Mouse (Mus musculus) liver, embryonic 11.5 days (tissue): ENCODE results near the gene Pcsk6. TPM values are rescaled to one million over a fixed set of nuclear protein-coding genes. Genes with fewer than 3 reads are reported as not detected.

ENCODE experiments used
- ATAC-seq: fragments of 200-750 bp; cut with Nextera tagmentation; replicated peaks from 2 replicates; pipeline ENCODE4 v1.8.0; 2017; ENCODE audit warnings: moderate number of reproducible peaks, mild to moderate bottlenecking, moderate TSS enrichment, moderate library complexity; ENCODE audit not compliant: low FRiP score
- DNase-seq: peaks from one replicate; pipeline ENCODE4 v3.0.0-alpha.2; 2017; ENCODE audit warnings: low spot score
- H3K27ac ChIP-seq: fragments of 300-500 bp; sonication (generic); 2 replicates; pipeline ENCODE4 v1.5.1; 2014; ENCODE audit warnings: mild to moderate bottlenecking, low read depth, low read length, control low read depth
- H3K27me3 ChIP-seq: fragments of 300-500 bp; sonication (generic); replicated peaks from 2 replicates; pipeline ENCODE4 v1.6.1; 2014; ENCODE audit warnings: low read length, mixed read lengths; ENCODE audit not compliant: control insufficient read depth, insufficient read depth
- H3K36me3 ChIP-seq: fragments of 300-500 bp; sonication (generic); 2 replicates; pipeline ENCODE4 v1.6.1; 2014; ENCODE audit warnings: mild to moderate bottlenecking, low read length, moderate library complexity, mixed read lengths; ENCODE audit not compliant: control insufficient read depth, insufficient read depth
- H3K4me1 ChIP-seq: fragments of 300-500 bp; sonication (generic); replicated peaks from 2 replicates; pipeline ENCODE4 v1.6.1; 2014; ENCODE audit warnings: low read length, mixed read lengths; ENCODE audit not compliant: control insufficient read depth, insufficient read depth
- H3K4me2 ChIP-seq: fragments of 300-500 bp; sonication (generic); 2 replicates; pipeline ENCODE4 v1.6.1; 2014; ENCODE audit warnings: mild to moderate bottlenecking, control low read depth, moderate library complexity
- H3K4me3 ChIP-seq: fragments of 300-500 bp; sonication (generic); 2 replicates; pipeline ENCODE4 v1.5.1; 2014; ENCODE audit warnings: low read depth, low read length, control low read depth
- H3K9ac ChIP-seq: fragments of 300-500 bp; sonication (generic); 2 replicates; pipeline ENCODE4 v1.6.1; 2014; ENCODE audit warnings: low read depth, low read length, control low read depth
- H3K9me3 ChIP-seq: fragments of 300-500 bp; sonication (generic); 2 replicates; pipeline ENCODE4 v1.6.1; 2016; ENCODE audit warnings: low read length, inconsistent platforms, mixed read lengths; ENCODE audit not compliant: control insufficient read depth
- WGBS: fragments of 180-500 bp; shearing (Covaris S2); extraction: QIAGEN DNeasy Blood & Tissue Kit; methylation state at CpG from one replicate; pipeline ENCODE4 v1.1.7; 2014; 5-methylcytosine and 5-hydroxymethylcytosine counted together
- polyA plus RNA-seq: library from polyadenylated mRNA; unstranded; fragments of >200 nt; fragmentation: Nextera tagmentation; extraction: Ambion mirVana; gene quantifications from 2 replicates; pipeline ENCODE4 v1.2.1, GENCODE M21; 2014

Gene Pcsk6
- polyA plus RNA-seq, 1 experiment from 2014 or later = 1.3 TPM

DNA sequence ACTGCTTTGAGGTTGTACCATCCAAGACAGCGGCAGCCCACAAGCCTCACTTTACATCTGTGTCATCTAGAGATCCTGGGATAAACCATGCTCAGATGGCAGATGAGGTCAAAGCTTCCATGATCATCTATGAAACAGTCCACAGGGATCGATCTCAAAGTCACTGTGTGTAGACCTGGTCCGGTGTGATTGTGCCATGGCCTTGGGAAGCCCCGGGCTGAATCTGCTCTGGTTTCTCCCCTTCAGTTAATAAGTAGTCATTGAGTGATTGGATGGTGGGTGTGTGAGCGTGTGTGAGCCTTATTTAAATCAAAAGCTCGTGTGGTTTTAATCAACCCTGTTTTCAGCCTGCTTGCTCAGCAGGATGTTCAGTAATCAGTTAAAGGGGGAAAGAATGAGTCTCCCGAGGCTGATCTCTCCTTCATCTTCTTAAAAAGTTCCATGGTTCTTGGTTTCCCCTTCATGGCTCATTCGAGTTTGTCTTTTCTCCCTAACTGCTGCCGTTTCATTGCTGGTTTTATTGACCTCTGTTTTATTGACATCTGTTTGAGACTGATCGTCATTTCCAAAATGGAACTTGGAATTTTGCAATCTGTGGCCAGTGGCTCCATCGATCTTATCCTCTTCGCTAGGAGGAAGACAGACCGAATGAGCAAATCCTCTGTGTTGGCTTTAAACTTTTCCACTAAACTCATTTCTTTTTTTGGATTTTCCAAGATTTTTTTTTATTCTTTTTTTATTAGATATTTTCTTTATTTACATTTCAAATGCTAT is 142.5 kb downstream of the Pcsk6 start:
- 73% methylated on average over 13 of the region's 13 CpGs for WGBS

DNA sequence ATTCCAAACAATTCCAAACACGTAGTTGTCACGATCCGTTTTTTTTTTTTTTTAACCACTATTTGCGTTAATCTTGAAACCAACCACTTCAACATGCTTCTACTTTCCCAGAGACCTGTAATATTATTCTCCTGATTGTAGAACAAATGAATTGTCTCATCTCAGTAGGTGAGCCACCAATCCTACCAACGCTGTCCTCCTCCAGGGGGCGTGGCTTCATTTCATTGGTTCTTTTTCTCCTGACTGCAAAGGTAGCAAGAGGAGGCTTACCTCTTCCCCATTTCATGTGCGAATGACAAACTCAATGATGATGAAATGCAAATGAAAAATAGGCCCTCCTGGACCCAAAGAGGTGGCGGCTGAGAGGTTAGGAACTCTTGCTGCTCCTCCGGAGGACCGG is 143.5 kb downstream of the Pcsk6 start:
- H3K4me2 ChIP-seq = no peak overlapping the region
- WGBS = 84% methylated on average over 10 of the region's 10 CpGs
- no peak overlapping the region for H3K9ac ChIP-seq
- no peak for DNase-seq
- H3K36me3 ChIP-seq = no peaks in the 10 kb centered on the region
- H3K4me1 ChIP-seq = no peaks in the 10 kb centered on the region
- no peaks in the 10 kb centered on the region for H3K9me3 ChIP-seq
- no peak for ATAC-seq
- no peaks in the 10 kb centered on the region for H3K27me3 ChIP-seq
- H3K4me3 ChIP-seq = no peak overlapping the region
- no peak overlapping the region for H3K27ac ChIP-seq

More for the DNA sequence above, 142.5 kb downstream of the Pcsk6 start:
- Histone ChIP-seq H3K36me3 (no peaks in the 10 kb centered on the region), H3K4me3 (no peak overlapping the region), H3K4me2 (no peak overlapping the region), H3K9me3 (no peaks in the 10 kb centered on the region), H3K27me3 (no peaks in the 10 kb centered on the region), H3K27ac (no peak overlapping the region), H3K9ac (no peak overlapping the region), H3K4me1 (no peaks in the 10 kb centered on the region)
- DNase-seq (no peak), ATAC-seq (no peak)

DNA sequence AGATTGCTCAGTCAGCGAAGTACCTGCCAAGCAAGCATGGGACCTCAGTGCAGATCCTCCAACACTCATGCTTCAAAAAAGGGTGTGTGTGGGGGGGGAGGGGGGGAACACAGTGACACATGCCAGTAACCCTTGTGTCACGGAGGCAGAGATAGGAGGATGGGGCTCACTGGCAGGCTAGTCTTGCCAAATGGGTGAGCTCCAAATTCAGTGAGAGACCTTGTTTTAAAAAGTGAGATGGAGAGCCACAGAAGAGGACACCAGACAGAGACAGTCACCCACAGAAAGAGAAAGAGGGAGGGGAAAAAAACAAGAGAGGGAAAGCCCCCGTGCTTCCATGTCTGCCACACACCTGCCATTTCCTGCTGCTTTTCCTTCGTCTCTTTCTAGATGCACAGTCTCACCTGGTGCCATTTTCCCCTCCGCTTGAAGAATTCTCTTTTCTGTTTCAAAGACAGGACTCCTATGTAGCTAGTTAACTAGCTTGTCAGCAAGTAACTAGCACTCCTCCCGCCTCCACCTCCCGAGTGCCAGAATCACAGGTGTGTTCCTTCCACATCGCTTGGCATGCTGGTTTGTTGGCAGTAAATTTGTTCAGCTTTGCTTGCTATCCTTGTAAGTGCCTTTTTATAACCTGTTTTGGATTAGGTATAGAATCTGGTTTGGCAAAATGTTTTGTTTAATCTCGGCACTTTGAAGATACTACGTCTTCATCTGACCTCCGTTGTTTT is 146.8 kb downstream of the Pcsk6 start:
- H3K4me3 ChIP-seq = no peak overlapping the region

DNA sequence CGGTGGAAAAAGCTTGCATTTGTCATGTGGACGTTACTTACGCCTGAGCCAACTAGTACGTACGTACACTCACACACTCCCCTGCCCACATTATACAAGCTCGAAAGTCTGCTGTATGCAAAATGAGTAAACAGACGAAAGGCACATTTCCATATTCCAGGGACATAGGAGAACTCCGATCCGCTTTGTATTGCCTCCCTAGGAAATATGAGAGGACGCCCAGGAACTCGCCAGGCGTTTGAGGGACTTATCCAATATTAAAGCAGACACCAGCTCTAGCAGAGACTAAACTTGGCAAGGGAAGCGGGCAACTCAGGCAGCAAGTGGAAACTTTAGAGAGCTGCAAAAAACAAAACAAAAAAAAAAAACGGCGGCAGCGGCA is 147.3 kb downstream of the Pcsk6 start:
- no peak for DNase-seq
- Histone ChIP-seq H3K9ac (no peak overlapping the region), H3K27me3 (no peaks in the 10 kb centered on the region), H3K27ac (no peak overlapping the region), H3K36me3 (no peaks in the 10 kb centered on the region), H3K4me3 (no peak overlapping the region), H3K4me1 (no peaks in the 10 kb centered on the region), H3K9me3 (no peaks in the 10 kb centered on the region), H3K4me2 (no peak overlapping the region)
- no peak for ATAC-seq
- WGBS = 85% methylated on average over 16 of the region's 16 CpGs

More for the DNA sequence above, 146.8 kb downstream of the Pcsk6 start:
- H3K9me3 ChIP-seq = no peaks in the 10 kb centered on the region
- H3K9ac ChIP-seq = no peak overlapping the region
- 78% methylated on average over 11 of the region's 11 CpGs for WGBS
- H3K4me1 ChIP-seq = no peaks in the 10 kb centered on the region
- H3K4me2 ChIP-seq = no peak overlapping the region
- ATAC-seq (no peak), DNase-seq (no peak)
- no peaks in the 10 kb centered on the region for H3K36me3 ChIP-seq
- H3K27me3 ChIP-seq = no peaks in the 10 kb centered on the region
- no peak overlapping the region for H3K27ac ChIP-seq

DNA sequence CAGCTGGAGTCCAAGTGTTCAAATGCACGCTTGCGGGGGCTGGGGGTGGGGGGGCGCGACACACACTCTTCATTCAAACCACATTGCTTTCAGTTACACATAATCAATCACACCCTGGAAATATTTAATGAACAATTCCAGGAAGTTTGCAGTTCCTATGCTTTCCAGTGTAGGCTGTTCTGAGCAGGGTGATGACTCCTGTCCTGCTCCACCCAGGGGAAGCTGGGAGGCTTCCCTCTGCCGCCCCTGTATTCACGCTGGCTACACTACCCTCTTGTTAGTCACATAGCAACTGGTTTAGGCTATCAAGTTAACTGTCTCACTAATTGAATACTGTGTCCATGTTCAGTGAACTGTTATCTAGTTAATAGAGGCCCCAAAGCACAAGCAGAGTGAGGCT is 149.0 kb downstream of the Pcsk6 start:
- Histone ChIP-seq H3K9ac (no peak overlapping the region), H3K4me3 (no peak overlapping the region), H3K27me3 (no peaks in the 10 kb centered on the region), H3K4me1 (no peaks in the 10 kb centered on the region), H3K27ac (no peak overlapping the region), H3K4me2 (no peak overlapping the region), H3K36me3 (no peaks in the 10 kb centered on the region), H3K9me3 (no peaks in the 10 kb centered on the region)
- WGBS = 77% methylated on average over 6 of the region's 6 CpGs
- no peak for ATAC-seq
- DNase-seq = no peak

DNA sequence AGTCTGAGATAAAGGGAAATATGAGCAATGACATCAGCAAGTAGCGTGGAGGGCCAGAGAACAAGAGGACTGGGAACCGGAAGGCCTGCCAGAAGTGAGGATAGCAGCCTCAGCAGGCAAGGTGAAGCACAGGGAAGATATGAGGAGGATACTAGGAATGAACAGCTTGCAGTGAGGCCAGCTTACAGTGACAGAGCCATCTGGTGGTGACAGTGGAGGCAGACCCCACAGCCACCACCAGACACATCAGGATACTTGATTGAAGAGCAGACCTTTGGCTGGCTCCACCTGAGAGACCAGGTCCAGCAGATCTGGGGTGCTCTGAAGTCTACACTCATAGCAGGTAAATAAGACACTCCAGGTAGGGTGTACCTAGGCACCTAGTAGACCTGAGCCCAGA is 166.2 kb downstream of the Pcsk6 start:
- no peaks in the 10 kb centered on the region for H3K4me1 ChIP-seq
- H3K27me3 ChIP-seq = no peaks in the 10 kb centered on the region
- 71% methylated on average over 2 of the region's 2 CpGs for WGBS
- H3K4me2 ChIP-seq = no peak overlapping the region
- no peaks in the 10 kb centered on the region for H3K36me3 ChIP-seq
- no peak for ATAC-seq
- no peak for DNase-seq
- no peak overlapping the region for H3K4me3 ChIP-seq
- H3K27ac ChIP-seq = no peak overlapping the region
- H3K9ac ChIP-seq = no peak overlapping the region
- H3K9me3 ChIP-seq = no peaks in the 10 kb centered on the region

DNA sequence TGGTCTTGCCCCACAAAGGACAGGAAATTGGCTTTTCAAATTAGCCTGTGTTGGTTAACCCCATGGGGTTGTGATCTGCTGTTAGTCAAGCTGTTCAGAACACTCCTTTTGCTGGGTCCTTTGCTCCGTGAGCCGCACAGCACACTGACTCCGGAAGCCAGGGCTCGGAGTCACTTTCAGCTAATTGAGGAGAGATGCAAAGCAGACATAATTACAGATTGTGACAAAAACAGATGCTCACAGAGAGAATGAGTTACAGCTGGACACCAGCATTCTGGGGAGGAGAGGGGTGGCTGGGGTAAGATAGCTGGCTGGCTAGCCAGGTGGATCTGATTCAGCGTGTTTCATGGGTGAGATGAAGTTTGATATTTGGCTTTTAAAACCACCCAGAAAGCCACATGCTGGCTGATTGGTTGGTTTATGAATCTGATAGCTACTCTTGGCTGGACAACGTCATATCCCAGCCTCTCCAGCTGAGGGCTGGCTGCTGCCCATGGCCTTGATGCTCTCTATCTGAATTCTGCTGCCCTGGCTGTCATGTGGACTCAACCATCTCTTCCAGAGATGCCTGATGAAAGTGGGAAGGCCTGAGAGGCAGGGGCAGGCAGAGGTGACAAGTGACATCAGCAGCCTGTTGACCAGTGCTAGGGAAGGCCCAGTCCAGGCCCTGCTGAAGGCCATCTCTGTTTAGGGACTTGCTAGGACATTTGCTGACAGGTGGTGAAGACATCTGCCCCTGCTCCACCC is 167.4 kb downstream of the Pcsk6 start:
- no peaks in the 10 kb centered on the region for H3K27me3 ChIP-seq
- H3K4me3 ChIP-seq = no peak overlapping the region
- no peak overlapping the region for H3K9ac ChIP-seq
- H3K27ac ChIP-seq = no peak overlapping the region
- DNase-seq = no peak
- H3K4me1 ChIP-seq = no peaks in the 10 kb centered on the region
- no peaks in the 10 kb centered on the region for H3K36me3 ChIP-seq
- H3K9me3 ChIP-seq = no peaks in the 10 kb centered on the region
- no peak overlapping the region for H3K4me2 ChIP-seq
- 66% methylated on average over 6 of the region's 6 CpGs for WGBS
- ATAC-seq = no peak

DNA sequence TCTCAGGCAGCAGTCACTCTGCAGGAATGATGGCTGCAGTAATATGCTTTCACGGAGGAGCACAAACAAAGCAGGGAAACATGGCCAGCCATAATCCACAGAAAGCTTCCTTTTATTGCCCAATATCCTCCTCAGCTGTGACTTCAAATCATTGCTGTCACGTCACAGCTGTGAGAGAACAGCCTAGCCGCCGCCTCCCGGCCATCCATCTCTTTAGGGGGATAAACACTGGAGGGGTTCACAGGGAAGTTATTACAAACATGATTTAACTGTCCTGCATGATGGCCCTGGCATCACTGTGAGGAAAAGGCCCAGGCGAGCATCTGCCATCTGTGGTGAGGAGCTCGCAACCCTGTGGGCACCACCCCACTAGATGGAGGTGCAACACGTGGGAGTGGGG is 175.3 kb downstream of the Pcsk6 start:
- DNase-seq (no peak), ATAC-seq (no peak)
- no peak overlapping the region for H3K27ac ChIP-seq
- 63% methylated on average over 8 of the region's 8 CpGs for WGBS
- H3K4me3 ChIP-seq = no peak overlapping the region
- no peaks in the 10 kb centered on the region for H3K4me1 ChIP-seq
- H3K36me3 ChIP-seq = no peaks in the 10 kb centered on the region
- H3K9ac ChIP-seq = no peak overlapping the region
- H3K27me3 ChIP-seq = no peaks in the 10 kb centered on the region
- H3K4me2 ChIP-seq = no peak overlapping the region
- H3K9me3 ChIP-seq = no peaks in the 10 kb centered on the region
